Mouse (Mus musculus) embryonic fibroblast, embryonic 13.5 days (primary cell): ENCODE measurements around the gene Rab31.

Experiments
- CTCF ChIP-seq: IDR thresholded peaks from 2 replicates; pipeline ENCODE4 v1.5.1; 2011; ENCODE audit warnings: mild to moderate bottlenecking, control low read depth, low read length, moderate library complexity, borderline replicate concordance; ENCODE audit not compliant: insufficient read depth
- POLR2A ChIP-seq: IDR thresholded peaks from 2 replicates; pipeline ENCODE4 v1.6.1; 2011; ENCODE audit warnings: low read depth, mild to moderate bottlenecking, control low read depth, low read length, moderate library complexity

GRCm38 (mm10) chr17:65783182-65784161 lies 10.9 kb upstream of the Rab31 start:
- TF ChIP-seq CTCF (no peak), POLR2A (no peak)
